Mouse (Mus musculus): ENCODE results near the gene Sfxn1.

DNA sequence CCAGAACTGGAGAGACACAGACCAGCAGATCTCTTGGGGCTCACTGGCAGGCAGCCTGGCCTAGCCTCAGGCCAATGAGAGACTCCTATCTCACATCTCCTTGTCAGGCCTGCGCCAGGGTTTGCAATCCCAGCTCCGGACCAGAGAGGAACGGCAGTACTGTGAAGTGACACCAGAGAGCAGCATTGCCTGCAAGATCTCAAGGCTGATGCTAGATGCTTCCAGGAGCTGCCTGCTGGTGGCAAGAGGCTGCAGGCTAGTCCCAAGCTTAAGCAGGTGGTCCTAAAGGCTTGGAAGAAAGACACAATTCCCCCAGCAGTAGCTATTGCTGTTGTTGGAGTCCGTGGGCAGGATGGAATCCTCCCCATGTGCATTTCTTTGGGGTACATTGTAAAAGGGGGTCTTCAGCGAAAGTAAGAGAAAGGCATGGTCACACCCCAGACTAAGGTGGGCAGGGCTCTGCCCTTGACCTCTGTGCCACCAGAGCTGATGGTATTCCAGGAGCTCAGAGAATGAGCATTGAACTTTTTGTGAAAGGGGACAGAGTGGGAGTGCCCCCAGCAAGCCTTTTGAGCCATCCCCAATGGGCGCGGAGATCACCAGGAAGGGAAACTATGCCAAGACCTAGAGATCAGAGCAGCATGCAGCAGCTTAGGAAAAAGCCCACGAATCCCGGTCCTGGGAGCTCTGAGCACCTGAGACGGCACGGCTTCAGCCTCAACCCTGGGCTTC is 42.3 kb downstream of the Sfxn1 start:
- peak; percentile 82 for TF ChIP-seq CTCF (IDR thresholded peaks at IDR 0.05; ENCODE audit: insufficient read depth, low read depth, low read length)
- no peak for TF ChIP-seq POLR2A (IDR thresholded peaks at IDR 0.05; ENCODE audit: insufficient read depth, low read depth, low read length)

Data from olfactory bulb, adult 2 months (tissue).